Mouse (Mus musculus) hindbrain, embryonic 14.5 days (tissue): Measurements from ENCODE around the gene Rhbdd1. TPM values are rescaled to one million over a fixed set of nuclear protein-coding genes. Genes with fewer than 3 reads are reported as not detected.

Experiments used
- ATAC-seq: fragments of 200-750 bp; cut with Nextera tagmentation; 2 replicates; pipeline ENCODE4 v1.8.0; 2017; ENCODE audit warnings: moderate number of reproducible peaks, mild to moderate bottlenecking, moderate TSS enrichment, moderate library complexity; ENCODE audit not compliant: low FRiP score
- DNase-seq: peaks from one replicate; pipeline ENCODE4 v3.0.0-alpha.2; 2015; ENCODE audit warnings: low spot score
- H3K27ac ChIP-seq: fragments of 300-500 bp; sonication (generic); 2 replicates; pipeline ENCODE4 v1.5.1; 2014; ENCODE audit warnings: mild to moderate bottlenecking, moderate library complexity
- H3K27me3 ChIP-seq: fragments of 300-500 bp; sonication (generic); 2 replicates; pipeline ENCODE4 v1.6.1; 2014; ENCODE audit warnings: mild to moderate bottlenecking, low read length, mixed read lengths; ENCODE audit not compliant: control insufficient read depth, insufficient read depth
- H3K36me3 ChIP-seq: fragments of 300-500 bp; sonication (generic); replicated peaks from 2 replicates; pipeline ENCODE4 v1.6.1; 2014; ENCODE audit not compliant: control insufficient read depth, insufficient read depth
- H3K4me1 ChIP-seq: fragments of 300-500 bp; sonication (generic); replicated peaks from 2 replicates; pipeline ENCODE4 v1.6.1; 2014; ENCODE audit warnings: antibody characterized with exemption, low read length, mixed read lengths; ENCODE audit not compliant: control insufficient read depth, insufficient read depth
- H3K4me2 ChIP-seq: fragments of 300-500 bp; sonication (generic); replicated peaks from 2 replicates; pipeline ENCODE4 v1.6.1; 2014; ENCODE audit warnings: mild to moderate bottlenecking, moderate library complexity
- H3K4me3 ChIP-seq: fragments of 300-500 bp; sonication (generic); replicated peaks from 2 replicates; pipeline ENCODE4 v1.5.1; 2014; ENCODE audit warnings: mild to moderate bottlenecking, low read length
- H3K9ac ChIP-seq: fragments of 300-500 bp; sonication (generic); 2 replicates; pipeline ENCODE4 v1.6.1; 2014
- H3K9me3 ChIP-seq: fragments of 300-500 bp; sonication (generic); 2 replicates; pipeline ENCODE4 v1.6.1; 2016; ENCODE audit warnings: low read length; ENCODE audit not compliant: control insufficient read depth
- WGBS: fragments of 180-500 bp; shearing (Covaris S2); extraction: QIAGEN DNeasy Blood & Tissue Kit; methylation state at CpG from one replicate; pipeline ENCODE4 v1.1.7; 2014; 5-methylcytosine and 5-hydroxymethylcytosine counted together
- polyA plus RNA-seq: library from polyadenylated mRNA; unstranded; fragments of >200 nt; fragmentation: Nextera tagmentation; extraction: Ambion mirVana; gene quantifications from 2 replicates; pipeline ENCODE4 v1.2.1, GENCODE M21; 2014

Rhbdd1 gene
- polyA plus RNA-seq, 1 experiment from 2014 or later, result 3.1 TPM

DNA sequence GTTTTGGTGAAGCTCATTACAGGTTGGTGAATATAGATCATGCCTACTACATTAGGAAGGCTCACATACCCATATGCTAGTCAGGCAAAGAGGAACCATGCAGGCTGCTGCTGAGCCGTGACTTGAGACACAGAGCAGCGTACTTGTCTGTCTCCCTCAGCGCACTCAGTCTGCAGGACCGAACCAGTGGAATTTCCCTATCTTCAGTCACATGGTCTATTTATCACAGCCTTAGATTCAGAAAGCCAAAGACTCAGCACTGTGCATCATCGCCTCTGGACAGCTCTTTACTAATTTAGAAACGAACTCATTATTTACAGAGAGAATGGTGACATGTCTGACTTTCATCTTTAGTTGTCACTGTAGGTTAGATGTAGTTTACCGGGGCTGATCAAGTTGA, 73.1 kb downstream of the Rhbdd1 start:
- Histone ChIP-seq H3K9ac (no peak overlapping the region), H3K4me2 (no peak overlapping the region), H3K27ac (no peak overlapping the region), H3K9me3 (no peaks in the 10 kb centered on the region), H3K27me3 (no peaks in the 10 kb centered on the region), H3K4me1 (peaks cover 12% of the 10 kb centered on the region; the same call in 1 of the 2 replicates), H3K4me3 (no peak overlapping the region), H3K36me3 (no peaks in the 10 kb centered on the region)
- ATAC-seq (no peak), DNase-seq (no peak)
- 75% methylated on average over 7 of the region's 7 CpGs for WGBS

DNA sequence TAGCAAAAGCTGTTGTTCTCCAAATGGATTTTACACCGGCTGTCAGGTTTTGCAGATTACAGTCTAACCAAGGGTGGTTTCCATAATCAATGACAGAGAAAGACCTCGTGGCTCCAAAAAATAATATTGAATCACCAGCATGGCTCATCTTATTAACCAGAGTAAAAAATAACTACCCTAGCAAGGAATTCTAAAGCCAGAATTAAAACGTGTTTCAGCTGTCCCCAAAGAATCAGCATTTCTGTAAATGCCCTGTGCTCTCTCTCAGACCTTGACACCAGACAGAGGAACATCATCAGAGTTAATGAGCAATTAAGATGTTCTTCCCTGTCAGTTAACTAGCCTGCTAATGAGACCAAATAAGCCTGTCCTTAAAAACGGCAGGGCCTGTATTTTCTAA, 79.1 kb downstream of the Rhbdd1 start:
- WGBS, result 63% methylated on average over 4 of the region's 4 CpGs
- ATAC-seq, result no peak
- no peaks in the 10 kb centered on the region for H3K36me3 ChIP-seq
- H3K9ac ChIP-seq, result no peak overlapping the region
- H3K27ac ChIP-seq, result 0 out of 2 replicates have a peak overlapping the region, but pooled peaks have one; percentile 20
- no peak for DNase-seq
- no peak overlapping the region for H3K4me3 ChIP-seq
- no peaks in the 10 kb centered on the region for H3K9me3 ChIP-seq
- H3K4me1 ChIP-seq, result 0 out of 2 replicates have a peak, but pooled peaks cover 8% of the 10 kb centered on the region
- no peaks in the 10 kb centered on the region for H3K27me3 ChIP-seq
- H3K4me2 ChIP-seq, result no peak overlapping the region

DNA sequence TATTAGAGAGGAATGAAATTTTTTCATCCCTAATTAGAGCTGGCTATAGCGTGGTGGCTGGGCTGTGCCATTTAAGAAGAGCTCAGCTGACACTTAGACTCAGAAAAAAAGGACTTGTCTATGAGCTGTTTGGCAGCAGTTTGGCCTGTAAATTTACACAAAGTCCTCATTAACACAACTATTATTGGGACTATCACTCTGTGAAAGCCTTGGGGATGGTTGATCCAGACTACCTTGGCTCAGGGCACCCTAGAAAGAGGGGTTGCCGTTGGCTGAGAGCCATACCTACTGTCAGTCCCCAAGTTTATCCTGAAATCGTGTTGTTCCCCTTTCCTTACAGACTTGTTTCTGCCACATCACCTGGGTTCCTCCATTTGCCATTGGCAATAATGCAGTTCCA, 91.5 kb downstream of the Rhbdd1 start:
- no peak for DNase-seq
- Histone ChIP-seq H3K9ac (no peak overlapping the region), H3K9me3 (no peaks in the 10 kb centered on the region), H3K4me3 (no peak overlapping the region), H3K27ac (no peak overlapping the region), H3K4me2 (no peak overlapping the region), H3K36me3 (no peaks in the 10 kb centered on the region), H3K27me3 (no peaks in the 10 kb centered on the region), H3K4me1 (no peaks in the 10 kb centered on the region)
- WGBS, result 81% methylated on average over 3 of the region's 3 CpGs
- no peak for ATAC-seq

DNA sequence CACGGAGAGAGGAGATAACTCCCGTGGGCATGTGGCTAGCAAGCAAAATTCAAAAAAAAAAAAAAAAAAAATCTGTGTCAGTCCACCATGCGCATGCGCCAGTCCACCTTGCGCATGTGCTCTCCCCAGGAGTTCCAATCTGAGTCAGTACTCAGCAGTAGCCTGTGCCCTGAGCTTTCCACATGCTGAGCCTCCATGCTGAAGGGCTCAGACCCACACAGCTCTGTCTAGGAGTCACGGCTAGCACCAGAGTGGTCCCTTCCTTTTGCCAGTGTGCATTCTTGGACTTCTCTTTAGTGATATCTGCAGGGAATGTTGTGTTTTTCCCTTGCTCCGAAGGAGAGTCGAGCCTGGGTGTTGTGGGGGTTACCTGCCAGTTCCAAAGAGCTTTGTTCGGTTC, 93.0 kb downstream of the Rhbdd1 start:
- H3K9ac ChIP-seq, result no peak overlapping the region
- no peaks in the 10 kb centered on the region for H3K36me3 ChIP-seq
- ATAC-seq, result no peak
- no peaks in the 10 kb centered on the region for H3K9me3 ChIP-seq
- H3K4me3 ChIP-seq, result no peak overlapping the region
- H3K27me3 ChIP-seq, result no peaks in the 10 kb centered on the region
- no peak overlapping the region for H3K27ac ChIP-seq
- DNase-seq, result no peak
- no peaks in the 10 kb centered on the region for H3K4me1 ChIP-seq
- no peak overlapping the region for H3K4me2 ChIP-seq
- WGBS, result 81% methylated on average over 9 of the region's 9 CpGs

DNA sequence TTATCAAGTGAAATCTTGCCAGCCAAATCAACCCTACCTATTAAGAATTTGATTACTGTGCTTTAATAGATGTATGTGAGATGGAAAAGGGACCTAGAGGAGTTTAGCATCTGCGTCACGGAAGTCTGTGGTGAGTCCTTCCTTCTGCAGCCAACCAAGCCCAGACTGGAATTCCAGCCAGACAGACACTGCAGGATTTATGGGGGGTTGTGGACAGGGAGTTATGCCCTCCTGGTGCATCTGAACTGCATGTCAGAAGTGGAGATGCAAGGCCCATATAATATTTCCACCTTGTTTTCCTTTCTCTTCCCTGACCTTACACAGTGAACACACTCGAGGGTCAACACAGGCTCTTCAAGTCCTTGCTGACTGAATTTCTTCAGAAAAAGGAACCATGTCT, 94.3 kb downstream of the Rhbdd1 start:
- H3K9ac ChIP-seq, result no peak overlapping the region
- no peaks in the 10 kb centered on the region for H3K36me3 ChIP-seq
- H3K9me3 ChIP-seq, result no peaks in the 10 kb centered on the region
- no peaks in the 10 kb centered on the region for H3K27me3 ChIP-seq
- DNase-seq (no peak), ATAC-seq (no peak)
- H3K4me1 ChIP-seq, result no peaks in the 10 kb centered on the region
- H3K4me2 ChIP-seq, result no peak overlapping the region
- H3K27ac ChIP-seq, result no peak overlapping the region
- 82% methylated on average over 3 of the region's 3 CpGs for WGBS
- no peak overlapping the region for H3K4me3 ChIP-seq

DNA sequence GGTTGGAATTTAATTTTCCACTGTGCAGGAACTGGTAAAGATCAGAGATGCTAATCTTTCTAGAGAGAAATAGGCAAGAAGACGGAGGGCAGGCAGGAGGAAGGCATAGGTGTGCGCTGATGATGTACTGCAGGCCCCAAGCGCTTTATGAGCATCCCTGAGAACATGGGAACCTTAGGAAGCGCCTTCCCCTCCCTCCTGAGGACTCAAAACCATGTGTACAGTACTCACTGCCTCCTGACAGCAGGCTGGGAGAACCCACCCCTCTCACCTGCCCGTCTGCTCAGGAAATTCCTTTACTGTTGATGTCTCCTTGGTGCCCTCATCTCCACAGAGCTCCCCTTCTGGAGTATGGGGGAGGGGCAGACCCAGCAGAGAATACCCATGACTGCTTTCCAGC, 95.3 kb downstream of the Rhbdd1 start:
- H3K36me3 ChIP-seq, result no peaks in the 10 kb centered on the region
- WGBS, result 70% methylated on average over 5 of the region's 5 CpGs
- no peak for ATAC-seq
- DNase-seq, result no peak
- H3K27ac ChIP-seq, result no peak overlapping the region
- H3K9ac ChIP-seq, result no peak overlapping the region
- H3K4me2 ChIP-seq, result no peak overlapping the region
- no peaks in the 10 kb centered on the region for H3K9me3 ChIP-seq
- no peaks in the 10 kb centered on the region for H3K27me3 ChIP-seq
- H3K4me3 ChIP-seq, result no peak overlapping the region
- H3K4me1 ChIP-seq, result no peaks in the 10 kb centered on the region

DNA sequence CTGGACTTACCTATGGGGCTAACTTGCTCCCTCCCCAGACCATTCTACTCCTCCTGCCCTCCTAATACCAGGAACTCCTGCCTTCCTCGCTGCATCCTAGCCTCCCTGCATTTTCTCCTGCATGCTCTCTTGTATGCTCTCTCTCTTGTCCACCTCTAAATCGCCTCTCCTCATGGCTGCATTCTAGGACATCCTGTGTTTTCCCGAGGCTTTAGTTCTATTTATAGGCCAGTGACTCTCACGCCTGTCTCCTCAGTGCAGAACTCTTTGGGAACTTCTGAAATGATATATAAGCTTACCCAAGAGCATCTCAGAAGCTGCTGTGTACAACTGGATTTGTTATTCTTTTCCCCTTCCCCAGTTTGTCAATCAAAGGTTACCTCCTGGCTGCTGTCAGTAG, 95.8 kb downstream of the Rhbdd1 start:
- Histone ChIP-seq H3K4me3 (no peak overlapping the region), H3K9ac (no peak overlapping the region), H3K4me1 (no peaks in the 10 kb centered on the region), H3K27me3 (no peaks in the 10 kb centered on the region), H3K27ac (no peak overlapping the region), H3K4me2 (no peak overlapping the region), H3K9me3 (no peaks in the 10 kb centered on the region), H3K36me3 (no peaks in the 10 kb centered on the region)
- WGBS, result 72% methylated on average over 4 of the region's 4 CpGs
- DNase-seq (no peak), ATAC-seq (no peak)

DNA sequence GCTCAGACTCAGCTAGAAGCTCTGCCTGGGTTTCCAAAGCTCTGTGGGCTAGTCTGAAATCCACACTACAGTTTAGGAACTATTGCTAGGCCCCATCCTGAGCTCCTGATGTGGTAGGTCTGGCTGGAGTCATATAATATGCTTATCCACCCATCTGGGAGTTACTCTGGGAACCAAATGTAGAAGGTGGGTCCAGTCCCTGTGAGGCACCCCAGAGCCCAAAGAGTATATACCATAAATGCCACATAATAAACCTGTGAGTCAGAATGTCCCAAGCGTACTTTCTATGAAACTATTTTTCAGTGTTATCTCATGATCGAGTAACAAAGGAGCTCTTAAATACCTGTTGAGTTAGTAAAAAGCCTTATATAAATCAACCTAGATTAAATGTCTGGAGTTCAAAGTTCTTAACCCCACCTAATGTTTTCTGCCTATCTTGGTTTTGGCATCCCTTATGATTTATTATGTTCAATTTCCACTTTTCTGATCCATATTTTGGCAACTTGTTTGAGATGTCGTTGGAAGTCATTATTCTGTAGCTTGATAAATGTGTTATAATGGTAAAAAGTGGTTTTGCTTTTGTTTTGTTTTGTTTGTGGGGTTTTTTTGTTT, 98.3 kb downstream of the Rhbdd1 start:
- no peak for DNase-seq
- Histone ChIP-seq H3K4me1 (no peaks in the 10 kb centered on the region), H3K36me3 (no peaks in the 10 kb centered on the region), H3K4me3 (no peak overlapping the region), H3K9me3 (no peaks in the 10 kb centered on the region), H3K9ac (no peak overlapping the region), H3K27me3 (no peaks in the 10 kb centered on the region), H3K27ac (no peak overlapping the region), H3K4me2 (no peak overlapping the region)
- 93% methylated on average over 3 of the region's 3 CpGs for WGBS
- no peak for ATAC-seq

DNA sequence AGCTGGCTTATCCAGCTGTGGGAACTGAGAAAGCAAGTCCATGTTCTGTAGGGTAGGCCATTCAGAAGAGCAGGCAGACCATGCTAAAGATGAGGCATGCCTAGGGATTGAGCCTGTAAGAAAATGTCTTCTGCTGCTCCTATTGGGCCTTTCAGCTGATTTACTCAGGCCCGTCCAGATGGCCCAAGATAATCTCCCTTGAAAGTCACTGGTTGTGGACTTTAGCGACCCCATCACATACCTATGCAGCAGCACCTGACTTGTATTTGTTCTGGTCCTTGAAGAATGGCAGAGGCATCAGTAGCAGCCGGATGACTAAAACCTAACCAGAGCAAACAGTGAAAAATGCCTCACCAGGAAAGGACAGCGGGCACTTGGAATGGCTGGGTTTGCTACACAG, 99.4 kb downstream of the Rhbdd1 start:
- no peak overlapping the region for H3K27ac ChIP-seq
- no peak overlapping the region for H3K4me3 ChIP-seq
- no peaks in the 10 kb centered on the region for H3K9me3 ChIP-seq
- WGBS, result 92% methylated on average over 4 of the region's 4 CpGs
- no peaks in the 10 kb centered on the region for H3K36me3 ChIP-seq
- no peaks in the 10 kb centered on the region for H3K27me3 ChIP-seq
- no peaks in the 10 kb centered on the region for H3K4me1 ChIP-seq
- no peak overlapping the region for H3K4me2 ChIP-seq
- no peak for DNase-seq
- ATAC-seq, result no peak
- no peak overlapping the region for H3K9ac ChIP-seq

DNA sequence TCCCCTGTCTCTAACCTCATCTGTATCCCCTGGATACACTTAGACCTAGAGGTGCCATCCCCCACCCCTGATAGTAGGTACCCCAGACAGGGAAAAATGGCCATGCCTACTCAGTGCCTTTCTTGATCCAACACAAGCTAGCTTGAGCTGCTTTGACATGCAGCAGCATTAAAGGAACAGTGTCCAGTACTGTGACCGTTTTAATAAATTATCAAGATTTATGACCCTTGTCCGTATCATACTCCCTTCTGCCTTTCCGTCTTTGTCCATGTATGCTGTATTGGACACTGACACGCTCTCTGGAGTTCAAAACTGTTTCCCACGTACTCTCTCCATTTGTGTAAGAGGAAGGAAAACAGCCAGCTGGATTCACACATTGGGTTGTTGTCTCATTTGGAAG, 111.5 kb downstream of the Rhbdd1 start:
- ATAC-seq (no peak), DNase-seq (no peak)
- Histone ChIP-seq H3K27ac (no peak overlapping the region), H3K4me3 (no peak overlapping the region), H3K9me3 (no peaks in the 10 kb centered on the region), H3K36me3 (no peaks in the 10 kb centered on the region), H3K4me1 (no peaks in the 10 kb centered on the region), H3K27me3 (no peaks in the 10 kb centered on the region), H3K9ac (no peak overlapping the region), H3K4me2 (no peak overlapping the region)
- 90% methylated on average over 5 of the region's 5 CpGs for WGBS
